Mouse (Mus musculus): ENCODE measurements around the gene Usp46. TPM values are rescaled to one million over a fixed set of nuclear protein-coding genes. Genes with fewer than 3 reads are reported as not detected.
"Not testable (repeated sequence)": the region's sequence is repeated elsewhere in the genome, so short reads cannot be mapped to it uniquely, and the experiment has no call there.

The Usp46 gene
- polyA plus RNA-seq, 1 experiment from 2014 or later = 49.4 TPM

DNA sequence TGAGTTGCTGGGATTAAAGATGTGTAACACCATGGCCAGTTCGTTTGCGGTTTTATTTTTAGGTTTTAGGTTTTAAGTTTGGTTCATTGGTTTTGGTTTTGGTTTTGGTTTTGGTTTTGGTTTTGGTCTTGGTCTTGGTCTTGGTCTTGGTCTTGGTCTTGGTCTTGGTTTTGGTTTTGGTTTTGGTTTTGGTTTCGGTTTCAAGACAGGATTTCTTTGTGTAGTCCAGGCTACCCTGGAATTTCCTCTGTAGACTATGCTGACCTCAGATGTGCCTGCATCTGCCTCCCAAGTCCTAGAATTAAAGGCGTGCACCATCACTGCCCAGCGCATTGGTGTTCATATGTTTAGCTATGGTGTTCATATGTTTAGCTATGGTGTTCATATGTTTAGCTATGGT is 109.6 kb downstream of the Usp46 start:
- ATAC-seq (ENCODE audit: low FRiP score, low TSS enrichment); H3K4me1 ChIP-seq (ENCODE audit: control insufficient read depth, insufficient read depth, low read length); DNase-seq; H3K4me3 ChIP-seq (replicated peaks; ENCODE audit: low read depth, low read length); H3K27me3 ChIP-seq (ENCODE audit: control insufficient read depth, insufficient read depth, low read length); H3K9ac ChIP-seq (replicated peaks; ENCODE audit: low read length); H3K27ac ChIP-seq (replicated peaks; ENCODE audit: low read depth, low read length); H3K36me3 ChIP-seq (ENCODE audit: control insufficient read depth, insufficient read depth, low read length); H3K9me3 ChIP-seq (ENCODE audit: control insufficient read depth, low read length); H3K4me2 ChIP-seq (ENCODE audit: low read length): not testable (repeated sequence)
- WGBS = 97% methylated on average over 5 of the region's 5 CpGs

DNA sequence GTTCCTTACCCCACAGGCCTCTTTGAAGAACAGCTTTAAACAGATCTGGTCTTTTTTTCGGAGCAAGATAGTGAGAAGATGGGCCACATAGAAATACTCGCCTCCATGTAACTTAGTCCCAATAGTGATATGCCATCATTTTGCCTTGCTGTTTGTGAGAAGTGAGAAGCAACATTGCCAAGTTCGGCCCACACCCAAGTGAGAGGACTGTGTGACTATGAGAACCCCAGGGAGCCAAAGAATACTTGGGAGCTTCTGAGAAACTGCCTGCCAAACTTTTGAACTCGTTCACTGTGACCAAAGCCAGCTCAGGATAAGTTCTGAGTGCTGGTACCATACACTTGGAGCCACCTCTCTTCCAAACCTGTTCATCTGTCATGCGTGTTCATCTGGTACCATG is 110.1 kb downstream of the Usp46 start:
- ATAC-seq (ENCODE audit: low FRiP score, low TSS enrichment) = no peak
- H3K36me3 ChIP-seq (ENCODE audit: control insufficient read depth, insufficient read depth, low read length) = no peaks in the 10 kb centered on the region
- no peaks in the 10 kb centered on the region for H3K9me3 ChIP-seq (ENCODE audit: control insufficient read depth, low read length)
- H3K4me1 ChIP-seq (ENCODE audit: control insufficient read depth, insufficient read depth, low read length) = no peaks in the 10 kb centered on the region
- WGBS = 92% methylated on average over 5 of the region's 5 CpGs
- no peak overlapping the region for H3K4me3 ChIP-seq (replicated peaks; ENCODE audit: low read depth, low read length)
- no peak for DNase-seq
- no peak overlapping the region for H3K4me2 ChIP-seq (ENCODE audit: low read length)
- H3K27ac ChIP-seq (replicated peaks; ENCODE audit: low read depth, low read length) = no peak overlapping the region
- H3K9ac ChIP-seq (replicated peaks; ENCODE audit: low read length) = no peak overlapping the region
- H3K27me3 ChIP-seq (ENCODE audit: control insufficient read depth, insufficient read depth, low read length) = no peaks in the 10 kb centered on the region

DNA sequence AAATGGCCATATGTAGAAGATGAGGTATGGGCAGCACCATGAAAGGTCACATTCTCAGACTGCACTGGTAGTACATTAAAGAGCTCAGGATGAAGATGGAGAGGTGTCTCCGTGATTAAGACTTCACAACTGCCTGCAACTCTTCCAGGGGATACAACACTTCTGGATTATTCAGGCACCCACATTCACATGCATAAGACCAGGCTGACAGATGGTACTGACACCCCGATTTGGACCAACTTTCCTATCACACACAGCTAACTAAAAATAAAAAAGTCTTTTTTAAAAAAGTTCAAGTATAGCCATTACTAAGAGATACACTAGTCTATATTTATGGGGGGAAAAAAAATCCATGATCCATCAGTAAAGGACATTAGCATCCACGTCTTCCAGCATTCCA is 112.5 kb downstream of the Usp46 start:
- Histone ChIP-seq H3K27ac (replicated peaks; ENCODE audit: low read depth, low read length) (no peak overlapping the region), H3K36me3 (ENCODE audit: control insufficient read depth, insufficient read depth, low read length) (no peaks in the 10 kb centered on the region), H3K4me2 (ENCODE audit: low read length) (no peak overlapping the region), H3K4me1 (ENCODE audit: control insufficient read depth, insufficient read depth, low read length) (no peaks in the 10 kb centered on the region), H3K27me3 (ENCODE audit: control insufficient read depth, insufficient read depth, low read length) (no peaks in the 10 kb centered on the region), H3K9ac (replicated peaks; ENCODE audit: low read length) (no peak overlapping the region), H3K9me3 (ENCODE audit: control insufficient read depth, low read length) (no peaks in the 10 kb centered on the region), H3K4me3 (replicated peaks; ENCODE audit: low read depth, low read length) (no peak overlapping the region)
- DNase-seq (no peak), ATAC-seq (ENCODE audit: low FRiP score, low TSS enrichment) (no peak)
- WGBS = 93% methylated on average over 3 of the region's 3 CpGs

- WGBS = 97% methylated on average over 4 of the region's 4 CpGs
- DNase-seq (no peak), ATAC-seq (ENCODE audit: low FRiP score, low TSS enrichment) (no peak)
Observed at GRCm38 (mm10) chr5:73955005-73955404, 113.2 kb downstream of the Usp46 start.

GRCm38 (mm10) chr5:73953066-73953614 is 115.1 kb downstream of the Usp46 start:
- peak; percentile 14 for DNase-seq
- no peaks in the 10 kb centered on the region for H3K27me3 ChIP-seq (ENCODE audit: control insufficient read depth, insufficient read depth, low read length)
- H3K4me1 ChIP-seq (ENCODE audit: control insufficient read depth, insufficient read depth, low read length) = no peaks in the 10 kb centered on the region
- no peak overlapping the region for H3K27ac ChIP-seq (replicated peaks; ENCODE audit: low read depth, low read length)
- no peak overlapping the region for H3K4me2 ChIP-seq (ENCODE audit: low read length)
- WGBS = 79% methylated on average over 3 of the region's 3 CpGs
- H3K36me3 ChIP-seq (ENCODE audit: control insufficient read depth, insufficient read depth, low read length) = no peaks in the 10 kb centered on the region
- no peak for ATAC-seq (ENCODE audit: low FRiP score, low TSS enrichment)
- no peaks in the 10 kb centered on the region for H3K9me3 ChIP-seq (ENCODE audit: control insufficient read depth, low read length)
- no peak overlapping the region for H3K4me3 ChIP-seq (replicated peaks; ENCODE audit: low read depth, low read length)
- no peak overlapping the region for H3K9ac ChIP-seq (replicated peaks; ENCODE audit: low read length)

More at GRCm38 (mm10) chr5:73955005-73955404, 113.2 kb downstream of the Usp46 start:
- Histone ChIP-seq H3K9me3 (ENCODE audit: control insufficient read depth, low read length) (no peaks in the 10 kb centered on the region), H3K27me3 (ENCODE audit: control insufficient read depth, insufficient read depth, low read length) (no peaks in the 10 kb centered on the region), H3K27ac (replicated peaks; ENCODE audit: low read depth, low read length) (no peak overlapping the region), H3K4me2 (ENCODE audit: low read length) (no peak overlapping the region), H3K9ac (replicated peaks; ENCODE audit: low read length) (no peak overlapping the region), H3K4me1 (ENCODE audit: control insufficient read depth, insufficient read depth, low read length) (no peaks in the 10 kb centered on the region), H3K36me3 (ENCODE audit: control insufficient read depth, insufficient read depth, low read length) (no peaks in the 10 kb centered on the region), H3K4me3 (replicated peaks; ENCODE audit: low read depth, low read length) (no peak overlapping the region)

DNA sequence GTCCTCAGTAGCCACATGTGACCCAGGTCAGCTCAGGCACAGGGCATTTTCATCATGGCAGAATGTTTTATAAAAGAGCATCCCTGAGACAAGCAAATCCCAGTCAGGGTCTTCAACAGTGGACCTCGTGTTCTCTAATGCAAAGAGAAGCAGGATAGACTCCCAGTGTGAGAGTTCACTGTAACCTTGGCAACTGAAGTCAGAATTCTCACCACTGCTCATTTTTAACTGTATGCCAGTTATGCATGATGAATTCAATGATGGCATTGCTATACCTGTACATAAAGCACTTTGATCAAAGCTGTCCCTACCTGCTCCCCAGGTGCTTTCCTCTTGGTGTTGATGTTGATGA is 116.6 kb downstream of the Usp46 start:
- DNase-seq = peak; percentile 25
- H3K9me3 ChIP-seq (ENCODE audit: control insufficient read depth, low read length) = no peaks in the 10 kb centered on the region
- WGBS = 46% methylated on average over 1 of the region's 1 CpGs
- ATAC-seq (ENCODE audit: low FRiP score, low TSS enrichment) = no peak
- no peaks in the 10 kb centered on the region for H3K36me3 ChIP-seq (ENCODE audit: control insufficient read depth, insufficient read depth, low read length)
- no peaks in the 10 kb centered on the region for H3K4me1 ChIP-seq (ENCODE audit: control insufficient read depth, insufficient read depth, low read length)
- H3K27ac ChIP-seq (replicated peaks; ENCODE audit: low read depth, low read length) = no peak overlapping the region
- H3K4me2 ChIP-seq (ENCODE audit: low read length) = no peak overlapping the region
- no peaks in the 10 kb centered on the region for H3K27me3 ChIP-seq (ENCODE audit: control insufficient read depth, insufficient read depth, low read length)
- no peak overlapping the region for H3K9ac ChIP-seq (replicated peaks; ENCODE audit: low read length)
- no peak overlapping the region for H3K4me3 ChIP-seq (replicated peaks; ENCODE audit: low read depth, low read length)

- DNase-seq (peak; percentile 55), ATAC-seq (ENCODE audit: low FRiP score, low TSS enrichment) (no peak)
- Histone ChIP-seq H3K9ac (replicated peaks; ENCODE audit: low read length) (no peak overlapping the region), H3K9me3 (ENCODE audit: control insufficient read depth, low read length) (no peaks in the 10 kb centered on the region), H3K27me3 (ENCODE audit: control insufficient read depth, insufficient read depth, low read length) (no peaks in the 10 kb centered on the region), H3K27ac (replicated peaks; ENCODE audit: low read depth, low read length) (peak overlapping the region; percentile 41; the same call in 1 of the 2 replicates), H3K4me1 (ENCODE audit: control insufficient read depth, insufficient read depth, low read length) (no peaks in the 10 kb centered on the region), H3K4me3 (replicated peaks; ENCODE audit: low read depth, low read length) (no peak overlapping the region), H3K4me2 (ENCODE audit: low read length) (no peak overlapping the region), H3K36me3 (ENCODE audit: control insufficient read depth, insufficient read depth, low read length) (no peaks in the 10 kb centered on the region)
- 23% methylated on average over 16 of the region's 16 CpGs for WGBS
Observed at GRCm38 (mm10) chr5:73950809-73951648, 117.2 kb downstream of the Usp46 start.

Measured in midbrain, embryonic 14.5 days (tissue).